Mouse (Mus musculus) left cerebral cortex, adult 2 months (tissue): Measurements from ENCODE around the gene U2af1. TPM values are rescaled to one million over a fixed set of nuclear protein-coding genes. Genes with fewer than 3 reads are reported as not detected.
A peak's percentile ranks its signal among the peaks of the same experiment; 100 is the strongest.

Experiments used
- DNase-seq, 2 experiments: peaks; one replicate each; pipeline ENCODE4 v3.0.0; 2021 to 2022; ENCODE audit warnings: low spot score in 2 of 2, mixed read lengths in 1 of 2; ENCODE audit errors: extremely low spot score in 1 of 2
- H3K27ac ChIP-seq: fragments of 200-600 bp; 2 replicates; pipeline ENCODE4 v1.8.1; 2022
- H3K4me3 ChIP-seq: fragments of 200-600 bp; 2 replicates; pipeline ENCODE4 v1.8.1; 2022
- CTCF ChIP-seq: fragments of 200-600 bp; IDR thresholded peaks from 2 replicates; pipeline ENCODE4 v1.8.1; 2022; ENCODE audit warnings: antibody characterized with exemption, mild to moderate bottlenecking, moderate library complexity
- intact Hi-C: fragments of 180-260 bp; cut with DNase I; formaldehyde crosslinking; loops from one replicate; pipeline ENCODE4 v1.15.1; 2025
- total RNA-seq, 2 experiments: library from RNA; stranded (reverse); gene quantifications; 2 replicates each; pipeline ENCODE4 v1.2.3; 2021

The U2af1 gene
- total RNA-seq, 2 experiments from 2014 or later = 117 to 119 TPM

- Histone ChIP-seq H3K4me3 (no peak overlapping the region), H3K27ac (no peak overlapping the region)
- no peak for DNase-seq
- intact Hi-C loops = no loop called here
- no peak for TF ChIP-seq CTCF
Observed at GRCm38 (mm10) chr17:31607256-31607951, 51.3 kb downstream of the U2af1 start.

GRCm38 (mm10) chr17:31606424-31606823 lies 52.3 kb downstream of the U2af1 start:
- H3K4me3 ChIP-seq = no peak overlapping the region
- TF ChIP-seq CTCF = peak; percentile 41
- DNase-seq = no peak
- no peak overlapping the region for H3K27ac ChIP-seq
- intact Hi-C loops = no loop called here

- Histone ChIP-seq H3K27ac (no peak overlapping the region), H3K4me3 (no peak overlapping the region)
- intact Hi-C loops = no loop called here
- TF ChIP-seq CTCF = no peak
- no peak for DNase-seq
Observed at GRCm38 (mm10) chr17:31598593-31598992, 60.1 kb downstream of the U2af1 start.

- TF ChIP-seq CTCF = no peak
- intact Hi-C loops = no loop called here
- DNase-seq = no peak
- H3K27ac ChIP-seq = no peak overlapping the region
- H3K4me3 ChIP-seq = no peak overlapping the region
Observed at GRCm38 (mm10) chr17:31597957-31598356, 60.7 kb downstream of the U2af1 start.

Other genes starting within 250 kb of the U2af1 start
- gene Wdr4, start 138.9 kb downstream of the U2af1 start, total RNA-seq = 10 to 100 TPM; 26.4 to 27.7 TPM
- 100 to 1,000 TPM; 222 to 229 TPM for gene Ndufv3, start 138.8 kb downstream of the U2af1 start, total RNA-seq
- 10 to 100 TPM; 14.3 to 16.2 TPM for gene Pknox1, start 94.2 kb downstream of the U2af1 start, total RNA-seq
- 10 to 100 TPM; 46.7 to 51.6 TPM for gene Cbs, start 21.7 kb downstream of the U2af1 start, total RNA-seq
- gene Cryaa, start 18.9 kb upstream of the U2af1 start, total RNA-seq = not detected
- gene Sik1, start 196.9 kb upstream of the U2af1 start, total RNA-seq = 10 to 100 TPM; 24.5 to 39.5 TPM